Mouse (Mus musculus) hindbrain, embryonic 16.5 days (tissue): Measurements from ENCODE around the gene Scamp2. TPM values are rescaled to one million over a fixed set of nuclear protein-coding genes. Genes with fewer than 3 reads are reported as not detected.

ENCODE experiments used
- ATAC-seq: fragments of 200-750 bp; cut with Nextera tagmentation; 2 replicates; pipeline ENCODE4 v1.8.0; 2017; ENCODE audit warnings: moderate TSS enrichment, moderate library complexity
- H3K27ac ChIP-seq: fragments of 300-500 bp; sonication (generic); 2 replicates; pipeline ENCODE4 v1.5.1; 2014; ENCODE audit warnings: low read depth, mild to moderate bottlenecking, control low read depth, low read length, moderate library complexity
- H3K27me3 ChIP-seq: fragments of 300-500 bp; sonication (generic); replicated peaks from 2 replicates; pipeline ENCODE4 v1.6.1; 2014; ENCODE audit warnings: low read length; ENCODE audit not compliant: control insufficient read depth, insufficient read depth
- H3K36me3 ChIP-seq: fragments of 300-500 bp; sonication (generic); 2 replicates; pipeline ENCODE4 v1.6.1; 2014; ENCODE audit warnings: mild to moderate bottlenecking, low read length, moderate library complexity, mixed read lengths; ENCODE audit not compliant: control insufficient read depth, insufficient read depth
- H3K4me1 ChIP-seq: fragments of 300-500 bp; sonication (generic); 2 replicates; pipeline ENCODE4 v1.6.1; 2014; ENCODE audit warnings: low read depth, low read length; ENCODE audit not compliant: control insufficient read depth, insufficient read depth
- H3K4me2 ChIP-seq: fragments of 300-500 bp; sonication (generic); 2 replicates; pipeline ENCODE4 v1.6.1; 2014; ENCODE audit warnings: mild to moderate bottlenecking, low read length, control low read depth, moderate library complexity
- H3K4me3 ChIP-seq: fragments of 300-500 bp; sonication (generic); 2 replicates; pipeline ENCODE4 v1.5.1; 2014; ENCODE audit warnings: mild to moderate bottlenecking, low read length, control low read depth, moderate library complexity
- H3K9ac ChIP-seq: fragments of 300-500 bp; sonication (generic); 2 replicates; pipeline ENCODE4 v1.6.1; 2014; ENCODE audit warnings: low read depth, mild to moderate bottlenecking, control low read depth, low read length, moderate library complexity
- H3K9me3 ChIP-seq: fragments of 300-500 bp; sonication (generic); 2 replicates; pipeline ENCODE4 v1.6.1; 2014; ENCODE audit warnings: mild to moderate bottlenecking, low read length, moderate library complexity; ENCODE audit not compliant: control insufficient read depth
- WGBS: fragments of 180-500 bp; shearing (Covaris S2); extraction: QIAGEN DNeasy Blood & Tissue Kit; methylation state at CpG from one replicate; pipeline ENCODE4 v1.1.7; 2014; 5-methylcytosine and 5-hydroxymethylcytosine counted together
- polyA plus RNA-seq: library from polyadenylated mRNA; unstranded; fragments of >200 nt; fragmentation: Nextera tagmentation; extraction: Ambion mirVana; gene quantifications from 2 replicates; pipeline ENCODE4 v1.2.1, GENCODE M21; 2015

Gene Scamp2
- polyA plus RNA-seq, 1 experiment from 2014 or later = 49.4 TPM

- Histone ChIP-seq H3K4me2 (no peak overlapping the region), H3K9me3 (no peaks in the 10 kb centered on the region), H3K4me1 (peaks cover 5% of the 10 kb centered on the region; the same call in 1 of the 2 replicates), H3K9ac (0 out of 2 replicates have a peak overlapping the region, but pooled peaks have one; percentile 19), H3K27ac (no peak overlapping the region; the same call in 1 of the 2 replicates), H3K36me3 (peaks cover 12% of the 10 kb centered on the region; the same call in 1 of the 2 replicates), H3K27me3 (no peaks in the 10 kb centered on the region), H3K4me3 (no peak overlapping the region)
- 20% methylated on average over 4 of the region's 4 CpGs for WGBS
- ATAC-seq = no peak
Observed at GRCm38 (mm10) chr9:57597929-57598382, 37.2 kb downstream of the Scamp2 start.

GRCm38 (mm10) chr9:57598851-57599563 is 38.3 kb downstream of the Scamp2 start:
- H3K27me3 ChIP-seq = no peaks in the 10 kb centered on the region
- H3K4me1 ChIP-seq = peaks cover 5% of the 10 kb centered on the region; the same call in 1 of the 2 replicates
- H3K9me3 ChIP-seq = no peaks in the 10 kb centered on the region
- ATAC-seq = no peak
- no peak overlapping the region; the same call in 1 of the 2 replicates for H3K27ac ChIP-seq
- H3K9ac ChIP-seq = no peak overlapping the region
- peaks cover 6% of the 10 kb centered on the region; the same call in 1 of the 2 replicates for H3K36me3 ChIP-seq
- no peak overlapping the region for H3K4me3 ChIP-seq
- 43% methylated on average over 8 of the region's 8 CpGs for WGBS
- no peak overlapping the region for H3K4me2 ChIP-seq

DNA sequence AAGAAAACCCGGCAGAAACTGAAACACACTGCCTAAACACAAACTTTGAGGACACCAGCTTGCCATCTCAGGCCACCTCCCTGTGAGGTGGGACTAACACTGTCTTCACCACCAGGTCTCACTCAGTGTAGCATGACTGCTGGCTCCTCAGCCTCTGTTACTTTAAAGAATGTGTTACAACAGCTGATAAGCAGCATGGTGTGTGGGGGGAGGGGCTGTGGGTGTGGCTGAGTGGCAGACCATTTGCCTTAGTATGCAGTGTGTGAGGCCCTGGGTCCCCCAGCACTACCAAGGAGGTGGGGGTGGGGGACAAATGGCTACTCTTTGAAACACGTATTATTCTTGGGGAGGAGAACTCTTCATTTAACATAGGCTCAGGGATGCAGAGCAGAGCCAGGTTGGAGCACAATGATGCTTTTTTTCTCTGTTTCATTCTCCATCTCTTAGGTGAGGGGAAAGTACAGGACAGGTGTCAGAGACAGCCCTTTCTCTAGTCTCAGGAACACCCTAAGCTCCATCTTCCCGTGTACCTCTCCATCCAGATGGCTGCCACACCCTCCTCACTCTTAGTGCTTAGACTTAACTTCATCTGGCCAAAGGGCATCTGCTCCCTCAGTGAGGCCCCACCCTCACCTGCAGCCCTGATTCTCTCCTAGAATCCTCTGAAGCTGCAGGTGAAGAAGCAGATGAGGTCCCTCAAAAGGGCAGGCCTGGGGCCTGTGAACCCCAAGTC is 40.0 kb downstream of the Scamp2 start:
- ATAC-seq = 0 out of 2 replicates have a peak, but pooled peaks have one; percentile 26
- Histone ChIP-seq H3K9me3 (no peaks in the 10 kb centered on the region), H3K27ac (no peak overlapping the region), H3K36me3 (no peaks in the 10 kb centered on the region; the same call in 1 of the 2 replicates), H3K4me2 (no peak overlapping the region), H3K4me1 (peaks cover 5% of the 10 kb centered on the region; the same call in 1 of the 2 replicates), H3K27me3 (peaks cover 5% of the 10 kb centered on the region), H3K4me3 (no peak overlapping the region), H3K9ac (no peak overlapping the region)
- 11% methylated on average over 3 of the region's 3 CpGs for WGBS

- Histone ChIP-seq H3K27ac (no peak overlapping the region), H3K4me3 (no peak overlapping the region), H3K27me3 (peaks cover 8% of the 10 kb centered on the region), H3K4me1 (peaks cover 10% of the 10 kb centered on the region; the same call in 1 of the 2 replicates), H3K9ac (no peak overlapping the region), H3K9me3 (no peaks in the 10 kb centered on the region), H3K4me2 (no peak overlapping the region), H3K36me3 (no peaks in the 10 kb centered on the region)
- ATAC-seq = peak; percentile 72; the same call in 1 of the 2 replicates
- 62% methylated on average over 2 of the region's 2 CpGs for WGBS
Observed at GRCm38 (mm10) chr9:57601353-57601706, 40.6 kb downstream of the Scamp2 start.

DNA sequence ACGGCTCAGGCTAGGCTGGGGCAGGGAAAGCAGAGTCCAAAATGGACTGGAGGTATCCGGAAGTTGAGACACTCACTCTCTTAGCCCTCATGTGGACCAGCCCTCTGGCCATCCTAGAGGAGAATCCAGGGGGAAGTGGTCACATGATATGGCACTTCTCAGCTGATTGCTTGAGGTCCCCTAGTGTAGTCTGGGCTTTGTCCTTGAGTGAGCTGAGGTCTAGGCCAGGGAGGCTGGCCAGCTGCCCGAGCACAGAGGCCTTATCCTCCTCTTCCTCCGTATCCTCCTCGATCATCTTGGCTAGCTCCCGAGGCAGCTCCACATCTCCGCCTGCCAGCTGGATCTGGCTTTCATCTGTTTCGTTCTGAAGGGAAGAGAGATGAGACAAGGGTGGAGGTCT is 41.4 kb downstream of the Scamp2 start:
- Histone ChIP-seq H3K27me3 (peaks cover 8% of the 10 kb centered on the region), H3K9me3 (no peaks in the 10 kb centered on the region), H3K36me3 (no peaks in the 10 kb centered on the region), H3K4me3 (no peak overlapping the region), H3K27ac (no peak overlapping the region), H3K4me1 (peaks cover 12% of the 10 kb centered on the region; the same call in 1 of the 2 replicates), H3K4me2 (no peak overlapping the region), H3K9ac (no peak overlapping the region)
- 79% methylated on average over 8 of the region's 8 CpGs for WGBS
- no peak for ATAC-seq

DNA sequence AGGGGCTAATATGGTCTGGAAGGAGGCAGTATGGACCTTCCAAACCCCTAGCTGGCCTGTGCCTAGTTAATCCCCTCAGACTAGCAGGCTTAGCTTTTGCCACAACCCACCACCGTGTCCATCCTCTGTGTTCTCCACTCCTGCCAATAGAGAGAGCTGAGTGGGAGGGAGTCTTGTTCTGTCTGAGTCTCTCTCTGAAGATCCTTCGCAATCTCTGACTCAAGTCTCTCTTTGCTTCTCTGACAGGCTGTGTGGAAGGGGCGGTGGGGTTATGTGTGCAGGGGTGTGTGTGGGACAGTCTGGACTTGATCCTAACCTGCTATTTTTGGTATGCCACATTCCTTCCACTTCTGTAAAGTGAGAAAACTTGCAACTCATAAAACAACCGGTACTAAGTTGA is 44.1 kb downstream of the Scamp2 start:
- peaks cover 8% of the 10 kb centered on the region for H3K27me3 ChIP-seq
- no peak overlapping the region for H3K9ac ChIP-seq
- no peaks in the 10 kb centered on the region for H3K36me3 ChIP-seq
- no peaks in the 10 kb centered on the region for H3K9me3 ChIP-seq
- peaks cover 12% of the 10 kb centered on the region for H3K4me1 ChIP-seq
- 80% methylated on average over 4 of the region's 4 CpGs for WGBS
- H3K4me3 ChIP-seq = no peak overlapping the region
- H3K4me2 ChIP-seq = no peak overlapping the region
- no peak for ATAC-seq
- no peak overlapping the region for H3K27ac ChIP-seq

GRCm38 (mm10) chr9:57605503-57605902 is 44.8 kb downstream of the Scamp2 start:
- WGBS = 25% methylated on average over 9 of the region's 9 CpGs
- ATAC-seq = no peak
- H3K36me3 ChIP-seq = no peaks in the 10 kb centered on the region

GRCm38 (mm10) chr9:57606139-57606851 is 45.6 kb downstream of the Scamp2 start, which contains the start of gene Cplx3:
Cplx3 (minus strand) TSS chr9:57606281.
- WGBS = 5% methylated on average over 24 of the region's 24 CpGs
- H3K4me2 ChIP-seq = peak within 1 kb of the TSS; percentile 60
- H3K4me3 ChIP-seq = peak within 1 kb of the TSS; percentile 29
- H3K27me3 ChIP-seq = peaks cover 8% of the 10 kb centered on the region
- peaks cover 9% of the 10 kb centered on the region for H3K4me1 ChIP-seq
- H3K36me3 ChIP-seq = no peaks in the 10 kb centered on the region
- H3K9ac ChIP-seq = no peak within 1 kb of the TSS
- ATAC-seq = peak; percentile 25; the same call in 1 of the 2 replicates
- H3K27ac ChIP-seq = no peak within 1 kb of the TSS
- no peaks in the 10 kb centered on the region for H3K9me3 ChIP-seq

More at GRCm38 (mm10) chr9:57605503-57605902, 44.8 kb downstream of the Scamp2 start:
- no peaks in the 10 kb centered on the region for H3K9me3 ChIP-seq
- no peak overlapping the region for H3K27ac ChIP-seq
- H3K4me2 ChIP-seq = no peak overlapping the region; the same call in 1 of the 2 replicates
- H3K27me3 ChIP-seq = peaks cover 8% of the 10 kb centered on the region
- no peak overlapping the region for H3K9ac ChIP-seq
- H3K4me1 ChIP-seq = peaks cover 13% of the 10 kb centered on the region
- no peak overlapping the region for H3K4me3 ChIP-seq
